Mouse (Mus musculus): ENCODE data around the gene Espl1.

Espl1 gene

DNA sequence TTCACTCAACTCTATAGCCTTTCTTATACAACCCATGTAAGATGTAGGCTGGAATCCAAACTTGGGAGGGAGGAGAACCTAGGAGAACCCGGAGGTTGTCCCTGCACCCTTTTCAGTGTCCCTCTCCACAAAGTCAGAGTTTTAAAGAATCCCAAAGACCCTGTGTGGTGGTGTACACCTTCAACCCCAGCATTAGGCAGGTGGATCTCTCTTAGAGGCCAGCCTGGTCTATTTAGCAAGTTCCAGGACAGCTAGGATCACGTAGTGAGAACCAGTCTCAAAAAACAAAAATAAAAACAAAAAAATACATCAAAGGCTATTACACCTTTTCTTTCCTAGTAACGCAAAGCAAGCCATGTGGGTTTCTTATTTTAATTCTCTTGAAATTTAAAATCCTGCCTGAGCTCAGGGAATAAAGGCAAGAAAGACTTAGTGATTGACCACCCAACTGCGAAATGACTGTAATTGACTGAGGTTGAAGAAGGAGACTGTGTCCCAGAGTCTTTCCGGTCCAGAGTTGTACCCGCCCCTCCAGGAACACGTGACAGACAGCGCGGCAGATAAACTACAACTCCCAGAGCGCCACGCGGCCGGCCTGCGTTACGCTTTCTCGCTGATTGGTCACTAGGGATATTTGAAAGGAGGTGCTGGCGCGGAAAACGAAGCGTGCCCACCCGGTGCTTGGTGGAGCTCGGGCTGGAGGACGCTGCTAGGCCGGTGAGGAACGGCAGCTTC lies at the start of gene Espl1:
Gene Espl1 (plus strand): TSS at position 634 of the 735 bp plus-strand sequence.
- peak; percentile 92 for DNase-seq

DNA sequence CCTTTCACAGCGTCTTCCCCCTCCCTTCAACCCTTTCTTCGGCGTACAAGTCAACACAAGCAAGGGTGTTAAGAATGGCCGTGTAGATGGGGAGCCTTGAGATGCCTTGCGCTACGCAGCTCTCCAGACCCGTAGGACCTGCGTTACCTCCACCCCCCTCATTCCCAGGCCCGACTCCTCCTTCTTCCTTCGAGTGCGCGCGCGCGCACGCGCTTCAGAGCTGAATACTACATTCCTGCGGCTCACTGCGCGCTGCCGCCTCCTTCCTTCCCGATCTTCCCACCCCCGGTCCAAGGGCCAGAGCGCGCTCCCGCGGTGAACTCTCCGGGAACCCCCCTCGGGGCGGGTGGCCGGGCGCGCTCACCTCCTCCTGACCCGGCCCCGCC lies 49.2 kb upstream of the Espl1 start:
- peak; percentile 88 for DNase-seq

DNA sequence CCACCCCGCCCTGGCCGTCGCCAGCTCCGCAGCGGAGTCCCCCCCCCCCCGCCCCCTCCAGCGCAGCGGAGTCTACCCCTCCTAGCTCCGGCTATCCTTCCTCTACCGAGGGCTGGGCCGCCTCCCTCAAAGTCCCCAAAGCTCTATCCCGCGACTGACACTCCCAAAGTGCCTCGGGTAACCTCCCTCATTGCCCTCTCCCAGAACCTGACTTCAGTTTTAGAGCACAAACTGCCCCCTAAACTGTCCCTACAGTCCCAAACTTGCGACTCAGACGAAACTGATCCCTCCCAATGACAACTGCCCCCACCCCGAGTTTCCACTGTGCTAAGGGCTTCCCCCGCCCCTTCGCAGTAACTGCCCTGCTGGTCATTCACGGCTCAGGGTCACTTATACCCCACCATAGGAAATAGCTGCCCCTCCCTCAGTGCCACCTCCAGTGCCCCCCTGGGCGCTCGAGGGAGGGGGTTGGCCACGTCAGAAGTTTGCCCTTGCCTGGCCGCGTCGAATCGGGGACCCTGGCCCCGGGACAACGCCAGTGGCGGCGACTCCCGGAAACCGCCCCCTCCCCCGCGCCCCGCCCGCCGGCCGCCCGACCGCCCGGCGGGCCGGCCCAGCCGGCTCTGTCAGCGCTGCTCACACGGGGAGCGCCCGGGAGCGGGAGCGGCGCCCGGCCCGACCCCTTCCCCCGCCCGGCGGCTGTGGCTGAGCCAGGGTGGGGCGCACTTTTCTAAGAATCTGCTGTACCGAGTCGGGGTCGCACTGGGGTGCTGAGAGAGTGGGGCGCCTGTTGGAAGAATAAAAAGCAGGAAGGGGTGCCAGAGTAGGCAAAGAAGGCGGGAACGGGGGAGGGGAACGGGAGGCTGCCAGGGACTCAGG lies 48.6 kb upstream of the Espl1 start:
- peak; percentile 47 for DNase-seq

DNA sequence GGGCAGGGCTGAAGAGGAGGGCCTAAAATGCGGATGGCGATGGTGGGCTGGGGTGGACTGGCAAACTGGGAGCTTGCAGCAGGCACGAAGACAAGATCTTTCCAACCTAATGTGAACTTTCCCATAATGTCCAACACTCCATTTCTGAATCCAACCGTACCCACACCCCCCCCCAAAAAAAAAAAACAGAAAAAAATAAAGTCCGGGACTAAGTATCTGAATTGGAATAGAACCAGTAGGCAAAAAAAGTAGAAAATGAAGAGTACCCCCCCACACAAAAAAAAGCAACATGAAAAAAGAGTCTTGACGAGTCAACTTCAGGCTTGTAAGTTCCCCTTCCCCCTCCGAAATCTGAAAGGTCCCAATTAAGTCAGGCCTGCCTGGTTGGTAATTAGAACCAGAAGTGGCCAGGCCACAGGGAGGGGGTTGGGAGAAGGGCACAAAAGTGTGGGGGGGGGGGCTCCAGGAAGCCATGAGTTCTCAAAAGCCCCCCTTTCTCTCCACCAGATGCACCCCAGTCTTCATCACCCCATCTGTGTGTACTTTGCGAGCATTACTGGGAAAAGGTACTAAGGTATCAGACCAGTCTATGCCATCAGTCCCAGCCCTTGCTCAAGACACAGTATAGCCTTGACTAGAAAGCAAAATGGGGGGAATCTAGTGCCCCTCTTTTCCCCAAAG lies 47.8 kb upstream of the Espl1 start:
- DNase-seq: no peak

DNA sequence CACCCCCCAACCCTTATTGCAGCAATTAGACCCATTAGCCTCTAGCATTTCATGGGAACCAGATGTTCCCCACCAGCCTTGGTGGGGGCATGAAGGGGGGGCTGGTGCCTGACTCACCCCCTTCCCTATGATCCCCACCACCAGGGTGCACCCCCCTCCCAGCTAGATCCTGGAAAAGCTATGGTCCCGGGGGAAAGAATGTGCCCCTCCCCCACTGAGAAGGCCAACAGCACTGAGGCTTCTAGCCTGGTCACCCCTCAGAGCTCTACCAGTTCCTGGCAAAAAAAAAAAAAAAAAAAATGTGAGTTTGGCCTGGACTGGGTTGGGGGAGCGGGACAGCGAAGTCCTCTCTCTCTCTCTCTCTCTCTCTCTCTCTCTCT lies 47.3 kb upstream of the Espl1 start:
- no peak for DNase-seq

DNA sequence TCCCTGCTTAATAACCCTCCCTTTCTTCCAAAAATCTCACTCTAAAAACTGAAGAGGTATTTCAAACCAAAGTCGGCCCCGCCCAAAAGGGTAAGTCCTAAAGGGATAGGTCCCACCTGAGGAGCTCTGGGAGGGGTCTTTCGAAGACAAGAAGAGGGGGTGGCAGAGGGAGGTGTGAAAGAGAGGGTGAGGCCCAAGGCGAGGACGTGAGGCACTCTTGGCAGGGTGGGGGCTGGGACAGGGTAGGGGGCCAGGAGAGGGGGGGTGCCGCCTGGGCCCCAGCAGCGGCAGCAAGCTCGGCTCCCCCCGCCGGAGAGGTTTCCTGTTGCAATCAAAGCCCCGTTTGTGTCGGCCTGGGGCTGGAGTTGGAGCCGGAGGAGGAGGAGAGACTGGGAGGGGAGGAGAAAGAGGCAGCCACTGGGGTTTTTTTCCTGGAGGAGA lies 46.8 kb upstream of the Espl1 start:
- DNase-seq: no peak

DNA sequence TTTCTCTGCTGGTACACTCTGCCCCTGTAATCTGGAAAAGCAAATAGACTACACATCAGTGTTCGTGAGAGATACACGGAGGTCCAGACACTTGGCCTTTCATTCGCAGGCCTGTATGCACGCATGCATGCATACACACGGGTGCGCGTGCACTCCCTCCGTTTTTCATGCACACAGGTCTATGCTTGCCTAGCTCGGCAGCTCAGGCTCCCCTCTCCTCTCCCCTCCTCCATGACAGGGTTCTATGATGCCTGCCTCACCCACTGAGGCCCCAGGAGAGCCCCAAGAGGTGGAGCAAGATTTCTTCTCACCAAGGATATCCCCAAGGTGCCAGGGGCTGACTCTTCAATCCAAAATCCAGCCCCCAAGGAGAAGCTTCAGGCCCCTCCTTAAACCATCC lies 46.1 kb upstream of the Espl1 start:
- DNase-seq: no peak

DNA sequence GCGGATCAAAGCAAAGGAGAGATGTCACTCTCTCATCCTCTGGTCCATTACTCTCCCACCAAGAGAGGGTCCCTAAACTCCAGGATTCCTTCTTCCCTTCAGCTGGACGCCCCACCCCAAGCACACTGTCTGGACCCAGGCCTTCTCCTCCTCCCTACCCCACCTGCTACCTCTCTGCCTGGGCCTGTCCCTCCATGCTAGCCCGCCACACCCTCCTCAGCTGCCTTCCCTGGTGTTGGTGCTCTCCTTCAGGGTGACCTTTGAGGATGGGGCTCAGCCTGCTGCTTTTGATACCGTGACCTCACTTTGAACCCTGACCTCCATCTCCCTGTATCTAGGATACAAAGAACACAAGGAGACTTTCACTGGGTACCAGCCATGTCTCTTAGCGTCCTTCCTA lies 45.5 kb upstream of the Espl1 start:
- no peak for DNase-seq

DNA sequence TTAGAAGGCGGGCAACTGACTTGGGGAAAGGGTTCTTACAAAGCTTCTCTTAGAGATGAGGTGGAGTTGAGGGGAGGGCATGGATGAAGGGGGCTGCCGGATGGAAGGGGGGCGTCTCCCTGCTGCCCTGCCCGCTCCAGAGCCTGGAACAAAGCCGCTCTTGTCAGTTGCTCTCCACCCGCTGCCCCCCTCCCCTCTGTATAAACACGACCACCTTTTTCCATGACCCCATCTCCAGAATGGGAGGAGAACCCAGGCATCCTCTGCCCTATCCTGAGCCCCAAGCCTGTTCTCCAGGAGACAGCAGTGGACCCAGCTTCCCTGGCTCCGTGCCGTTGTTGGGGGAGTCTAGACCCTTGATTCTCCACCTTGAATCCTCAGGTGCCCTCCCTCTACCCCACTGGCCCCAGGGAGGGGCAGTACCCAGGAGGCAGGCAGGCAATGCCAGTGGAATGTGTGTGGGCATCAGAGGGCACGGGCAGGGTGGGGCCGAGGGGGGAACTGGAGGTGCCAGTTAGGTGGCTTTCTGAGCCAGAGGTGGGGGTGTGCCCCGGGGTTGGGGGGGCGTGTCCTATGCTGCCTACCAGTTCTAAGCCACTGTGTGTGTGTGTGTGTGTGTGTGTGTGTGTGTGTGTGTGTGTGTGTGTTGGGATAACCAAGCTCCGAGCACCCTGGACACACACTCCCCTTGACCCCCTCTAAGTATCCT lies 40.4 kb upstream of the Espl1 start:
- DNase-seq: no peak

DNA sequence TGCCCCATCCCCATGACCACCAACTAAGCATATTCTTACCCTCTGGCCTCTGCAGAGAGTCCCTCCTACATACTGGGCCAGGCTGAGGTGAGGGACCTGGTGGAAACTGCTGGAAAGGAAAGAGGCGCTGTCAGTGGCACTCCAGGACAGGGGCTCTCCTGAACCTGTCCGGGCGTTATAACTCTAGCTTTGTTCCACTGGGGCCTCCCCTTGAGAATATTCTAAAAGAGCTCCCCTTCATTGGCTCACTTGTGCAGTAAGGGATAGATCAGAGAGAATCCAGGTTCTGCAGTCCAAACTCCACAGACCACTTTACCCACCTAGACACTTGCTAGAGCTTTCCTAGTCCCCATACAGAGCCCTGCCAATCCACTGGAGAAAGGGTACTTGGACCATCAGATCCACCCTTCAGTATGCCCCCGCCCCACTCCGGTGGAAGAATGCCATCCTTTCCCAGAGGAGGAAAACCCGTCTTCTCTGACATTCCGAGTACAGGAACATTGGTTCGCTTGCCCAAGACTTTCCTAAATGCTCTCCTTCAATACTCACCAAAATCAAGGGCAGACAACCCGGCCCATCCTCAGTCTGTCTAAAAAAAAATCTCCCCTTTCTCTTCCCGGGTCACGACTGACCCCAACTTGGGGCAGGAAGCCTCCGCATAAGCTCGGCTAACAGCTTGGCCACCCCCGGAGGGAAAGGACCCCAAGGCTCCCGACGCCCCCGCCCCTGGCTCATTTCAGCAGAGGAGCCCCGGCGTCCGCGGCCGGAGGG lies 39.5 kb upstream of the Espl1 start:
- DNase-seq: no peak

DNA sequence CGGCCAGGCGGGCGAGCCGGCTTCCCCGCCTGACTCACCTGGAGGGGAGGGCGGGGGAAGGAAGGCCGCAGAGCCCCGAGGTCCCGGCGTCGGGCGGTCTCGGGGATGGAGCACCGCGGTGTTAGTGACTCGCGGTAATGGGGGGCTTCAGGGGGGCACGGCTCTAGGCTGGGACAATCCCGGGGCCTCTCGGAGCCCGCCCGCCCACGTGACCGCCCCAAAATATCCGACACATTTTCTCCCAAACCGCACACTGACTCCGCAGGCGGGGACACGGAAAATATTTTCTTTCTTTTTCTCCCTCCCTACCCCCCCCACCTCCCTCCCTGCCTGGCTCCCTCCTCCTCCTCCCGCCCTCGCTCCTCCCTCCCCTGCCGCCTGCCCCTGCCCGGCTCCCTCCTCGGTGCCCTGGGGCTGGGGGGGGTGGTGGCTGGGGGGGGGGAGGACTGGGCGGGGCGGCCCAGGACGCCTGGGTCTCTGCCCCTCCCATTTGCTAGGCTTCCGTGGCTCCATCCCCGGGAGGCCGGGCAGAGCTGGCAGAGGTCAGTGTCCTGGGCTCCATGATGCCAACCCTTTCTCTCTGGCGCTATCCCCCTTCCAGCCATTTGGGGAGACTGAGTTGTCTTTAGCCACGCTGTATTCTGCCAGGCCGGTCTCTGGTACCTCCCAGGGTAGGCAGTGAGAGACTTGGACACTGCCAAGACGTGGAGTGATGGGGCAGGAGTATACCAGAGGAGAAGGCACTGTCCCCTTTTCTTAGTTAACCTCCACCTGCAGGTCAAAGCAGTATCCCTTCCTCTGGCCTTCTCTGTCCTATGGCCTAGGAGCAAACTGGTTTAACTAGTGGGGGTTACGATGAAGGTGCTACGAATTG lies 38.6 kb upstream of the Espl1 start, which contains the start of gene Rarg:
Gene Rarg (minus strand): TSS at position 316 of the 874 bp plus-strand sequence.
- DNase-seq: no peak

DNA sequence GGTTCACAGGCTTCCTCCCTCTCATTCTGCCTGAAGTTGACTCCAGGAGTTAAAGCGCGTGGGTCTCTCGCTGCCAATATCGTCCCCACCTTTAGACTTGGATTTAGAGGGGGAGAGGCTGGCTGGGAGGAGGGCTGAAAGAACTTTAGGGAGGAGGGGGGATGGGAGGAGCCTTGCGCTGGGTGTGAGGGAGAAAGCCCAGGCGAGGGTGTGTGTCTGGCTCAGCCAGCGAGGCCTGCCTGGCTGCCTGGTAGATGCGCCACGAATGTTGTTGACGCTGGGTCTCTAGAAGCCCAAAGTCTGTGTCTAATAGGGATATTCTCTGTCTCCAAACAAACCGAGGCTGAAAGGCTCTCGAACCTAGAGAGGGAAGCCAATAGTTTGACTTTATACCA lies 38.0 kb upstream of the Espl1 start:
- DNase-seq: no peak

DNA sequence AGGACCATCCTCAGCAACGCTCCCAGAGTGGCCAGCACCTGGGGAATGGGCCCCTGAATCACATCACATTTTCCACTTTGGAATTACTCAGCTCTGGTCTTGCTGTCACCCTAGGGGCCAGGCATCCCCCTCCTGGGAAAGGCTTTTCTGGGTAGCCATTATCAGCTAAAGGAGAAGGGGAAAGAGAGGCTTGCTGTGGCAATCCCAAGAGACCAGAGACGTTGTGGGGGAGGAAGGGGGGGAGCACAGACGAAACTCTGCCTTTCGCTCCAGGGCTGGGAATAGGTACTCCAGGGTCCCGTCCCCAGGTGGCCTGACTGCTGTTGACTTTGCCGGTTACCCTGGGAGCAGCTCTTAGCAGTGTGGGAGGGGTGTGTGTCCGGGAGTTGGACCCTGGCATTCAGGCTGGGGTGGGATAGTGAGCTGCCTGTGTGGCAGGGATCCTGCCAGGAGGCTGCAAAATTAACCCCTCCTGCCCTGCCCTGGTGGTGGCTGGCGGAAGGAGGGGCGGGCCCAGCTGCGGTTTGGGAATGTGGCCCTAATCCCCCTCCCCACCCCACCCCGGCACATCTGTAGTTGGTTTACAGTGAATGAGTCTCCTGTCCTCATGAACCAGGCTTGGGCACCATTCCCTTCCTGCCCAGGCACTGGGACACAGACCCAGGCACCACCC lies 37.3 kb upstream of the Espl1 start:
- DNase-seq: no peak

DNA sequence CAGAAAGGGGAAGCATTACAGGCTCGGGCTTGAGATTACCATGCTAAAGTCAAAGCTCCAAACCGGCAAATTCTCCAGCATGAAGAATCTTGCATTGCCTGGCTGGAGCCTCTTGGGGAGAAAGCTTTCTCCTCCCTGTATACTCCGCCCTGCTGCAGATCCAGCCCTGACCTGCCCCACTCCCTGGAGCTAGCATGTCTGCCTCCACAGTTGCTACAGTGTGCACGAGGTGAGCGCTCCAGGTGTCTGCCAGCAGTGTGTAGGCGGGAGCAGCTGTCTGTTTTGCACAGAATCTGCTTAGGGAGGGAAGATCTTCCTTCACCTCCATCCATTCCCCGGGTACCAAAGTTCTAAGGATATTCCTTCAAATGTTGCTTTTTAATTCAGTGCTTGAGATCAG lies 33.5 kb upstream of the Espl1 start:
- DNase-seq: no peak

DNA sequence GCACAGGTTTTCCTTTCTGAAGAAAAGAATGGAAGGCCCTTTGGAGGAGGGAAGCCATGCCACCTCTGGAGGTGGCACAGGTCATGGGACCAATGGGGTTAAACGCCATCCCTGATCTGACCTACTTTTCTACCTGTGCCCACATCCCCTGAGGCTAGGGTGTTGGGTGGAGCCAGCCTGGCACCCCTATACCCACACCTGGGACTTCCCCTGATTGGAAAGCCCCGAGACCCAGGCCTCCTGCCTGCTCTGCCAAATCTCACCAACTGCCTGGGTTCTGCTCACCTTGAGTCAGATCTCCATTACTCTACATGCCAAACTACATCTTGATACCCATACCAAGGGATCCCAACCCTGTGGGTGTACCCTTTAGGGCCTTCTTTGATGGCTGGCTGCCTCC lies 33.0 kb upstream of the Espl1 start:
- DNase-seq: no peak

DNA sequence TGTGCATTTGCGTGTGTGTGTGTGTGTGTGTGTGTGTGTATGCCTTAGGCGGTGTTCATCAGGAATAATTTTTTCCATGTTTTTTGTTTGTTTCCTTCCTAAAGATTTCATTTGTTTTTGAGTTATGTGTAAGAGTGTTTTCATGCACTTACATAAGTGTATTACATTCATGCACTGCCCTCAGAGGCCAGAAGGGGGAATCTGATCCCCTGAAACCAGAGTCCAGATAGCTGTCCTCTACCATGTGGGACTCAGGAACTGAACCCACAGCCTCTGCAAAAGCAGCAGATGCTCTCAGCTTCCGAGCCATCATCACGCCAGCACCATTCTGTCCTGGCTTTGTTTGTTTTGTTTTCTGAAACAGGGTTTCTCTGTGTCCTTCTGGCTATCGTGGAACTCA lies 30.5 kb upstream of the Espl1 start:
- DNase-seq: no peak

DNA sequence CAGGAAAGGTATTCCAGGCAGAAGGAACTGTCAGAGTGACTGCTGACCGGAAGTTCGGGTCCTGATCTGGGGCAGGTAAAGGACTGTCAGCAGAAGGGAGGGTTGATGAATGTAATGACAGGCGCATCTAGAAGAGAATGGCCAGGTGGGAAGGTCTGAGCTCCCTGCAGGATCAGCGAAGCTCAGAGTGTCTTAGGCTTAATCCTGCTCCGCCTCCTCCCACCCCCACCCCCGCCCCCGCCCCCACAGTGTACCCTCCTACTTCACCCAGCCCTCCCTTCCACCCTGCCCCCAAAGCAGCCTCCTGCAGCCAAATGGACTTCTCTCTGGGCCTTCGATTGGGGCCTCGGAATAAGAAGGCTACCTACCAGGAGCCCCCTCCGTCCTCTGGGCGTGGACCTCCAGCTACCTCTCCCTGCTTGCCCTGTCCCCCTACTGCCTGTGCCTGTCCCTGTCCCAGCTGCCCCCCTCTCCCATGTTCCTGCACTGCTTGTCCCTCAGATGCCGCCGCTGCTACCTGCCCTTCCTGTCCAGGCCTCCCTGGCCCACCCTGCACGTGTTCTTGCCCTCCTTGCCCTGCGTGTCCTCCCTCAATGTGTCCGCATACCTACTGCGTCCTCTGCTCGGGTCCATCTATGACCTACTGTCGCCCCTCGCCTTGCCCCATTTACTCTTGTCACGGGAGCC lies 25.6 kb upstream of the Espl1 start, which contains the start of gene Gm9918:
Gene Gm9918 (plus strand): TSS at position 290 of the 687 bp plus-strand sequence.
- no peak for DNase-seq

DNA sequence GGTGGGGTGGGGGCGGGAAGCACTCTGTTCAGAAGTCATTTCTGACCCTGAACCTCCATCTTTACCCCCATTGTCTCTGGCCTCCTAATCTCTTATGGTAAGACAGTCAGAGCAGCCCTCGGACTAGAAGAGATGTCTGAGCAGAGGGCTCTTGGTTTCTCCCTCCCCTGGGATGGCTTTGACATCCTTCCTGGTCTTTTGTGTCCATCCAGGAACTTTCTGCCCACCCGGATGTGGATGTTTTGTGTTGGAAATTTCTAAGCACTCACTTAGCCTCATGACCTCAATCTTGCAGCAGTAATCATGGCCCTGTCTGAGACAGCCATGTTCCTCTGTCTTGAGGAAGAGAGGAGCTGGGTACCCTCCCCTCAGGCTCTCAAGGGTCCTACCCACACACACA lies 24.6 kb upstream of the Espl1 start:
- DNase-seq: no peak

DNA sequence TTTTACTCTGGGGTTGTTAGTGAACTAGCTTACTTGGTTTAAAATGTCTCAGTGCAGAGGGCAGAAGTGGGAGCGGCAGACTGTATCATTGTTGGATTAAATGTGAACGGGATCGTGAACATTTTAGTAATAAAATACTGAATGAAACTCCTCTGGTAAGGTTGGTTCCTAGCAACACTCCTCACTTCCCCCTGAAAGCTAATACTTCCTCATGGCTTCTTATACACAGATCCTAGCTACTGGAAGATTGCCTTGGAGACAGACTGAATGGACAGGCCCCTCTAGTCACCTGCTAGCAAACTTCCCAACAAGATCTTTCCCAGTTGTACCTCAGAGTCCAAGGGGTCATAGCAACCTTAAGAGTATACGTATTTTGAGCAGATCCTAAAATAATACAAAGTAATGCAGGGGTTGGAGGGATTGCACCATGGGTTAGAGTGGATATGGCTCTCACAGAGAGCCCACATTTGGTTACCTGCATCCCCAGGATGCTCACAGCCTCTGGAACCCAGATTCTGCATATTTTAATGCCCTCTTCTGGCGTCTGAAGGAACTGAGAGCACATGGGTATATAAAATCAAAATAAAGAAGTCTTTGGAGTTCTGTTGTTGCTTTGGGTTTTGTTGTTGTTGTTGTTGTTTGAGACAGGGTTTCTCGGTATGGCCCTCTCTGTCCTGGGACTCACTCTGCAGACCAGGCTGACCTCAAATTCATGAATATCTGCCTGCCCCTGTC lies 21.9 kb upstream of the Espl1 start:
- DNase-seq: no peak
